Mouse (Mus musculus) left cerebral cortex, postnatal 36 days (tissue): ENCODE measurements around the gene Efcab11. TPM values are rescaled to one million over a fixed set of nuclear protein-coding genes. Genes with fewer than 3 reads are reported as not detected.

ENCODE experiments used
- DNase-seq, 2 experiments: peaks; one replicate each; pipeline ENCODE4 v3.0.0; 2021 to 2022; ENCODE audit warnings: low spot score in 2 of 2, mixed read lengths in 1 of 2
- intact Hi-C: fragments of 180-260 bp; cut with DNase I; formaldehyde crosslinking; loops from one replicate; pipeline ENCODE4 v1.15.1; 2025
- total RNA-seq, 2 experiments: library from RNA; stranded (reverse); gene quantifications; 2 replicates each; pipeline ENCODE4 v1.2.3; 2021

Gene Efcab11
- under 1 TPM; 0.32 to 0.41 TPM for total RNA-seq

DNA sequence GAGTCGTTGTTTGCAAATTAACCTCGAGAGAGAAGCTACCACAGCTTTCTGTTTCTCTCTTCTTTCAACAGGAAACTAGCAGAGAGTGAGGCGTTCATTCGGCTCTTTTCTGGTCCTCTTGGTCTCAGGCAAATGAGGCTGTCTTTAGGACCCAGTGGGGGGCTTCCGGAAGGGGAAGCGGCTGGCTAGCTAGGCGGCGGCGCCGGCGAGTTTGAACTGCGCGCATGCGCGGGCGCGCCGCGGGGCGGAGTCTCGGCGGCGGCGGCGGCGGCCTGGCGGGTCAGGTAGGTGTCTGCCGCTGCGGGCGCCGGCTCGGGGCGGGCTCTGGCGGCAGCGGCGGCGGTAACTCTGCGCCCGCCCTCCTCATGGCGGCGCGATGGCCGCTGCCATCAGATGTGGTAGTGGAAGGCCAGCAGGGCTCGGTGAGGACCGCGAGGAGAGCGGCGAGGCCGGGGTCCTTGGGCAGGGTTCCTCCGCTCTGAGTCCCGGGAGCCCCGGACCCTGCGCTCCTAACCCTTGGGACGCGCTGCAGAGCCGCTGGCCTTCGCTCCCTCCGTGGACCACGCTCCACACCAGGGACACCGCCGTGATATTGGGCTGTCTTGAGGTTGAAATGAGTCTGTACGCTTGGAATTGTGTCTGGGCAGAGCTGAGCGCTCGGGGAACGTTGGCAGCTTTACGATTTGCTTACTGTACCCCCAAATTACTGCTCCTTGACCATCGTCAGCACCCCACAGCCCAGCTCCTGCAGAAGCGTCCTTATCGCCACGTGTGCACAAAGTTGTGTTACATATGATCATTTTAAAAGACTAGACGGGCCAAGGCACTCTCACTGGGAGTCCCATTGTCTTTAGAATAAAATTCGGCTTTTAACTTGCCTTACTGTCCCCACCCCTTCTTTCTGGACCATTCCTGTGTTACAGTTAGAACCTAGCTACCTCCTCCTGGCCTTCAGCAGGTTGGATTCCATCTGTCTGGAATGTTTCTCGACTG, at the start of gene Efcab11, which contains the start of gene Tdp1:
Gene Efcab11 (minus strand): TSS at position 171 of the 993 bp plus-strand sequence.
Gene Tdp1 (plus strand): TSS at position 249 of the 993 bp plus-strand sequence.
- intact Hi-C loops = no loop called here
- DNase-seq = peak; percentile 89 to 93

GRCm38 (mm10) chr12:99933630-99934029, 49.4 kb upstream of the Efcab11 start:
- DNase-seq = no peak
- intact Hi-C loops = no loop called here

GRCm38 (mm10) chr12:99932245-99932644, 48.0 kb upstream of the Efcab11 start:
- no peak for DNase-seq
- intact Hi-C loops = no loop called here

GRCm38 (mm10) chr12:99929160-99929559, 44.9 kb upstream of the Efcab11 start:
- DNase-seq = no peak
- intact Hi-C loops = no loop called here

DNA sequence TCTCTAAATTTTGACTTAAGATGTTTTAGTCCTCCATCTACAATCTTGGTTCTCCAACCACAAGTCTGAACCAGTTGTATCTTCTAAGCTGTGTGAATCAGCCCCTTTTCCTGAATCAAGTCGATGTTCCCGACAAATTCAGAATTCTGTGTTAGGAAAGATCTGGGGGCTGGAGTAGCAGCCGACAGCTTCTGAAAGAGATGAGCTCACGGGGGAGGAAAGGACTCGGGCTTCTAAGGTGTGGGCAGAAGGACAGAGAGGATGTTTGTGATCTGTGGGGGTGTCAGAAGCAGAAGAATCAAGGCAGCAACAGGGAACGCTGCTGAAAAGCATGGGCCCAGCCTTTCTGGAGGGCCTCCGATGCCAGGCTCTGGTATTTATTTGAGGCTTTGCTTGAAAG, 44.1 kb upstream of the Efcab11 start:
- peak; percentile 45 to 60 for DNase-seq
- intact Hi-C loops = no loop called here

DNA sequence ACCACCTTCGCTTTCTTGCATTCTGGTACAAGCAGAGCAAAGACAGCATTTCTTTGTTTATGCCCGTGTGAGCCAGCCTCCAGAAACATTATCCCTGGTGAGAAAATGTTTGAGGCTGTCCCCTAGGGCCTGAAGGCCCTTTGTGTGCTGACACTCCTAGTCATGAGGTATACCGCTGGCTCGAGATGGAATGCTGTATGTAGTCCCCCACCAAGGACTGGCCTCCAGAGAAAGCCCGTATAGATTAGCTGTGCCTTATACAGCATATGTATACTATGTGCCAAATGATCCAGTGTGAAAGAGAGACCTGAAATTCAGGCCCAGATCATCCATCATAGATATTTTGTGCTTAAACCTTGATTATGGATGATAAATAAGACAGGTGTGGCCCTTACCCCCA, 39.5 kb upstream of the Efcab11 start:
- intact Hi-C loops = no loop called here

GRCm38 (mm10) chr12:99923131-99923606, 38.9 kb upstream of the Efcab11 start:
- no peak for DNase-seq
- intact Hi-C loops = no loop called here

More for the DNA sequence above, 39.5 kb upstream of the Efcab11 start:
- DNase-seq = no peak

DNA sequence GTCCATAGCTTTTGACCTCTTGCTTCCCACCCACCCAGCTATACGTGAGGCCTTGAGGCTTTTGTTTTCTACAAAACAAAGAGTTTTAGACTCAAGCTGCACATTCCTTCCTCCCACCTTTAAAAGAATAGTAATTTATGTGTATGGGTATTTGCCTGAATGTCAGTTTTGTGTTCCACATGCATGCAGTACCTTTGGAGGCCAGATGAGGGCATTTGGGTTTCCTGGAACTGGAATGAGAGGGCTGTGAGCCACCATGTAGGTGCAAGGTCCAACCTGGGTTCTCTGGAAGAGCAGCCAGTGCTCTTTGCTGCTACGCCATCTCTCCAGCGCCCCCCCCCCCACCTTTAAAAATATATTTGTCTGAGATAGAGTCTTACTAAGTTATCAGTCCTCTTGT, 36.8 kb upstream of the Efcab11 start:
- intact Hi-C loops = no loop called here
- DNase-seq = no peak

- no peak for DNase-seq
- intact Hi-C loops = no loop called here
Observed at GRCm38 (mm10) chr12:99919636-99920035, 35.4 kb upstream of the Efcab11 start.

GRCm38 (mm10) chr12:99917800-99918427, 33.7 kb upstream of the Efcab11 start:
- DNase-seq = peak; percentile 53 to 63
- intact Hi-C loops = no loop called here

DNA sequence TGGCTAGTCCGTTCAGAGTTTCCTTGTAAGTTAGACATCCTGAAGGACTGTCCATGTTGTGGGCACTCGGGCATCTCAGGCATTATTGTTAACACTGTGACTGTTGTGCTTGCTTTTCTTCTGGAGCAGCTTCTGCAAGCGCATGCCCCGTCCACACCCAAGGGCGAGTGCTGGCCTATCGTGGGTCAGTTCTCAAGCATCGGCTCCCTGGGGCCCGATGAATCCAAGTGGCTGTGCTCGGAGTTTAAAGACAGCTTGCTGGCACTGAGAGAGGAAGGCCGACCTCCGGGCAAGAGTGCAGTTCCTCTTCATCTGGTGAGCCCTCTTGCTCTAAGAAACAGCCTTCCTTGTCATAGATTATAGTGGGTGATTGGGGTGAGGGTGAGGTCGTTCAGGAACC, 27.2 kb upstream of the Efcab11 start:
- intact Hi-C loops = no loop called here
- DNase-seq = no peak

- intact Hi-C loops = no loop called here
- no peak for DNase-seq
Observed at GRCm38 (mm10) chr12:99904537-99904936, 20.3 kb upstream of the Efcab11 start.

DNA sequence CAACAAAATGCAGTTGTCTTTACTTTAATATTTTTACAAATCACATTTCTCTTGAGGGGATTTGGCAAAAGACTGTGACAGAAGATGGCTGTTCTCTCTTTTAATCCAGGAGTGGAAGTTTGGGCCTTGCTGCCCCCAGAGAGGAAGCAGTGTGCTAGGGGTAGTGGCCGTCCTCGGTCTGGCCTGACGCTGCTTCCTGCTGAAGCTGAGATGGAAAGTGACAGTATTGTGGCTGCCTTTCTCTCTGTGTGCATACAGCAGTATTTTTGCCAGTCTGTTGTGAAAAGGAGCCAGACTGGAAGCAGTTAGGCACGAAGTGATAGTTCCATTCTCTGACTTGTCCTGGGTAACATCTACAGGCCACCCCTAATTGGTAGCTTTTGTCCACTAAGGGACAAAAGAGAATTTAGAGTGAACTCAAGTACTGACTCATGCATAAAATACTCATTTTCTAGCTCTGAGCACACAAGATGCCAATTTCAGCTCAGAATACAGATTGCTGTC, 18.7 kb upstream of the Efcab11 start:
- no peak for DNase-seq
- intact Hi-C loops = loop anchor here (2.0 kb wide), 1 partner anchor 62 kb away; the partner anchor contains the start of gene Kcnk13

DNA sequence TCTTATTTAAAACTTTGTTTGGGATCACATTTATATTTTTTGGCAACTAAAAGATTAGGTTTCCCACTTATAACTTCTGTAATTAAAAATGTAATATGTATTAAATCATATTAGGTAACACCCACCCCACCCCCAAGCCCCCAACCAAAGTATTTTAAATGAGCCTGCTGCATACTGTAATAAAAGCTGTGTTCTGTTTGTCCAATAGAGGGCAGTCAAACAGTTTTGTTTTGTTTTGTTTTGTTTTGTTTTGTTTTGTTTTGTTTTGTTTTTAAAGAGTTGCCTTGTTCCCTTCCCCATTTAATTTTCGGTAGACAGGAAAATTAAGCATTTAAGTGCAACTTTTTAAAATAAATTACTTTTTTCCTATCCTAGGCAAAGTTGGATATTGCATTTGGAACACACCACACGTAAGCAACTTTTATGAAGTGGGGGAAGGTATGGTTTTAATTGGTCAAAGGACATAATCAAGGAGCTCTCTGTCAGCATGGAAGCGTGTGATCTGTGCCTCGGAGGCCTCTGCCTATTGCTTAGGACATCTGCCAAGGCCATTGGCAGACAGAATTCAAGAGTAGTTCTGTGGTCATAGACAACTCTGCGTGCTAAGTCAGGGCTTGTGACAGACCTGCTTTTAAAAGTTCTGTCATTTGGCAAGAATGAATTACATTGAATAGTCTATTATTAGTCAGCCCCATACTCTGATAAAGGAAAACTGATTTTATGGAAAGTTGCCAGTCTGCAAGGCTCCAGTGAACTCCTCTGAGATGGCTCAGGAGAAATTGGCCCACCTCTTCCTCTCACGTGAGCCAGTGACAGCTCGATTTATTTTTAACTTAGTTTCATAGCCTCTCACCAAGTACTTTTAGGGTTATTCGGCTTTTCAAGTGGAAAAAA, 18.0 kb upstream of the Efcab11 start:
- intact Hi-C loops = loop anchor here (2.0 kb wide), 2 partner anchors 63 to 203 kb away; partner anchors contain the start of gene Kcnk13
- DNase-seq = no peak

DNA sequence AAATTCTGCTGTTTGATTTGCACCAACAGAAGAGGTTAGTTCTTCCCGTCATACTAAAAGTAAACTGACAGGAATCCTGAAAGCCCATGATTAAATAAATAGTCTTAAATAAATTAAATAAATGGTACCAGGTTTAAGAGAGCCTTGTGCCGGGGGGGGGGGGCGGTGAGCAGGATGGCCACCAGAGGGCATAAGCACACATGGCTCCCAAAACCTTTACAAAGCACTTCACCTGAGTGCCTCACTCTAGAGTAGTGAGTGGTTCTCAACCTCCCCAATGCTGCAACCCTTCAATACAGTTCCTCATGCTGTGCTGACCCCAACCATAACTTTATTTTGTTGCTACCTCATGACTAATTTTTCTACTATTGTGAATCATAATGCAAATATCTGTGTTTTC, 15.8 kb upstream of the Efcab11 start:
- intact Hi-C loops = loop anchor here (2.0 kb wide), 1 partner anchor 205 kb away; no protein-coding TSS in a partner anchor
- peak in 1 of 2 experiments; percentile 2 for DNase-seq

DNA sequence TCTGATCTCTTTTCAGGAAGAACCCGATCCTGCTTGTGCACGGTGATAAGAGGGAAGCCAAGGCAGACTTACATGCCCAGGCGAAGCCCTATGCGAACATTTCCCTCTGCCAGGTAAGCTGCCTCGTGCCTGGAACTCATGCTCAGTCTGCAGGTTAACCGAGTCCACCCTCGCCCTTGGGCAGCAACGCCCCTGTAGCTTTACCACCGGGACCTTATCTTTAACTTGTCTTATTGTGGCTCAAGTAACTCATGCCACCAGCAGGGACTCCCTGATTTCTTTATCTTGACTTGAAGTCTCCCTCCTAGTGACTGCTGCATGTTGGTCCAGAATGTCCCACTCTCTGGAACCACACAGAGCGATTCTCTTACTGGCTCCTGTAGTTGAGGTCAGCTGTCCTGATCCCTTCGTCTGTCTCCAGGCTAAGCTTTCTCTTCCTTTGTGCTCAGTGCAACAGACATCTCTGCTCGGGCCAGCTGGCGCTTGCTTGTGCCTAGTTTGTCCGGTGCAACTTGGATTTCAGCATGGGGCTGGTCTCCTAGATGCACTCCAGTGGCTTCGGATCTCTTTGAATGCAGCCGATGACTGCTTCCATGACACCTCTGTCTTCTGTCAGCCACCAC, 14.1 kb upstream of the Efcab11 start:
- no peak for DNase-seq
- intact Hi-C loops = no loop called here

- peak in 1 of 2 experiments; percentile 0 for DNase-seq
Observed at GRCm38 (mm10) chr12:99897846-99898245, 13.6 kb upstream of the Efcab11 start.

DNA sequence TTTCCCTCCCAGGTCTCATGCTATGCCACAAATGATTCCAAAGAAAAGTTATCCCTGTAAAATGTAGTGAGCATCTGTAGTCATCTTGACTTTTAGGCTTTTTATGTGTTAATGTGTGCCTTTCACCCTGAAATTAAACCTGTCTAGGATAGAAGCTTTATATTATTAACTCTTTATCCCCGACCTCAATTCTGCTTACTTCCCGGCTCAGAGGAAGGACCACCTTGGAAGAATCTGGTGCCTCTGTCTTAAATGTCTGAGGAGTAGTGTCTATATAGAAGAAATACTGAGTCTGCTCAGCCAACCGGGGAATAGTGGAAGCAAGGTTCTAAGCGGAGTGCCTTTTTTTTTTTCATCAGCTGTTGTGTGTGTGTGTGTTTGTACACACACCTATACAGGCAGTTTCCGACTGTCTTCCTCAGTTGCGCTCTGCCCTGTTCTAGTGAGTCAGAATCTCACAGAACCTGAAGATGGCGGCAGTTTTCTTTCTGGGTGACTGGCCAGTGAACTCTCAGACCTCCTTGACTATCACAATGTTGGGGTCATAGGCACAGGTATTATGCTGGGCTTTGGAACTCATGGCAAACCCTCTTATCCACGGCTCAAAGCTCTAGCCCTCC, 1.2 kb upstream of the Efcab11 start:
- intact Hi-C loops = no loop called here
- no peak for DNase-seq

More at GRCm38 (mm10) chr12:99897846-99898245, 13.6 kb upstream of the Efcab11 start:
- intact Hi-C loops = no loop called here
